Mouse (Mus musculus) gastrocnemius, postnatal 14 days (tissue): ENCODE results near the gene Snx18. TPM values are rescaled to one million over a fixed set of nuclear protein-coding genes. Genes with fewer than 3 reads are reported as not detected.

Experiments
- DNase-seq: peaks from one replicate; pipeline ENCODE4 v3.0.0; 2021; ENCODE audit warnings: mixed read lengths
- intact Hi-C: fragments of 180-260 bp; cut with DNase I; formaldehyde crosslinking; loops from one replicate; pipeline ENCODE4 v1.15.1; 2025; ENCODE audit warnings: low total_unique reads
- total RNA-seq, 2 experiments: library from RNA; stranded (reverse); gene quantifications; 2 replicates each; pipeline ENCODE4 v1.2.3; 2021

The Snx18 gene
- total RNA-seq, 2 experiments from 2014 or later: 14.1 to 18.5 TPM

GRCm38 (mm10) chr13:113617338-113617890, 950 bp downstream of the Snx18 start:
- intact Hi-C loops: loop anchor here (5.0 kb wide), 3 partner anchors 280 to 350 kb away; no protein-coding TSS in a partner anchor
- DNase-seq: no peak

- DNase-seq: no peak
- intact Hi-C loops: loop anchor here (5.0 kb wide), 3 partner anchors 280 to 350 kb away; no protein-coding TSS in a partner anchor
These were observed 1.5 kb downstream of the Snx18 start for GRCm38 (mm10) chr13:113616751-113617337.

DNA sequence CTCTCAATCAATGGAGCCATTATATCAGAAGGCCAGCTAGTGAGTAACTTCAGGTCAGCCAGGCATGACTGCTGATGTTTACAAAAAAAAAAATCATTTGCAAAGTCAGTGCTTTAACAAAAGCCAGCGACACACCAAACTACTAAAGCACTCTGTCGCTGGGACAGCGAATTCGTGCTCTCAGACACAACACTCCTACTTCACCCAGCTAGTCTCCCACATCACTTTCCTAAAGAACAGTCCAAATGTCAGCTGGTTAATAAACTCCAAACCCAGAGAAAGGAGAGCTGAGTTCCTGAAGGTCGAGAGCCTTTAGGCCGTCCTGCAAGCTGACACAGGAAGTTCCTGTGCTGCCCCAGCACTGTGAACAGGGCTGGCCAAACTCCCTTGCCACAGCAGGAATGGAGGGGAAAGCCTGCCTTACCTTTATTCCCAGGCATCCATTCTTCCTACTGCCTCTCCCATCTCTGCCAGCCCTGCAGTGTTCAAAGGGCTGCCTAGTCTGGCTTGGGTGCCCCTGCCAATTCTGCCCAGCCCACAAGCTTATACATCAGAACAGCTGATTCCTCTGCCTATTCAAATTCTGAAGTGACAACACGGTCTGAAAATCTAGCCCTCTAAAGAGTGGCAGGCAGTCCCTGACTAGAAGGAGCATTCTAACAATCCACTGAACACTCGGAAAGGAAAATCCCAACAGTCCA, 2.2 kb downstream of the Snx18 start:
- intact Hi-C loops: loop anchor here (5.0 kb wide), 3 partner anchors 279 to 349 kb away; no protein-coding TSS in a partner anchor

GRCm38 (mm10) chr13:113615546-113615941, 2.8 kb downstream of the Snx18 start:
- intact Hi-C loops: loop anchor here (5.0 kb wide), 3 partner anchors 278 to 348 kb away; no protein-coding TSS in a partner anchor
- DNase-seq: peak; percentile 47

More for the DNA sequence above, 2.2 kb downstream of the Snx18 start:
- no peak for DNase-seq

DNA sequence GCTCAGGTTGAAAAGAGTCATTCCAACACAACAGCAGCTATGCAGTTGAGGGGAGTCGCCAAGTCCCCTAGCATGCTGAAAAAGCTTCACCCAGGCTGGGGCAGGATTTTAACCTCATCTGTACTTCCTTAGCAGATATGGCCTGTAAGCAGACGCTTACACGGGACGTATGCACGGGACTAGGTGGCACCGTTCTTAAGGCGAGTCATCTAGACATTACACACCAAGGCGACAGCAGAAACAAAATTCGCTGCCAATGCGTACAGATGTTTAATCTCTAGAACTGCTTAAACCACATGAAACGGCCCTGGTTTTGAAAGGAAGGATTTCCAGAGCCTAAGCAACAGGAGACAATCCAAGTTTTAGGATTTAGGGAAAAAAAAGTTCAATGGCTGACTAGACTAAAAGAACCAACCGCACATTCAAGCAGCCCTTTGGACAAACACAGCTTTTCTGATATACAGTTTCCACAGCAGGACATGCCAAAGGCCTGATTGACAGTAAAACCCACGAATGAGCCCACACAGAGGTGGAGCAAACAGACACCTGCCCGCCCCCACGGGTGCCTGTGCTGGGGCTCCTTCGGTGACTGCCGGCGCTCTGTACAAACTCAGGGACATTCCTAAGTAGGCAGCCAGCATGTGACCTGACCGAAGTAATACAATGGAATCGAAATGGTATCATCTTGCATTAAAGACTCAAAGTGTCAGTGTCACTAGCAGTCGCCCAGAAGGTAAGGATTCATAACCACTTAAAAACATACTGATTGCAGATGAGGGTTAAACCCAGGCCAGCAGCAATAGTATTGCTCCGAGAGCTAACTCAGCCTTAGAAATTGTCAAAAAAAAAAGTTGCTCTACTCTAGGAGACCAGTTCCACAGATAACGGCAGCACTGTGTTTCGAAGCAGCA, 3.5 kb downstream of the Snx18 start:
- intact Hi-C loops: loop anchor here (5.0 kb wide), 3 partner anchors 278 to 348 kb away; no protein-coding TSS in a partner anchor
- peak; percentile 83 for DNase-seq

GRCm38 (mm10) chr13:113613882-113614281, 4.5 kb downstream of the Snx18 start:
- no peak for DNase-seq
- intact Hi-C loops: no loop called here

GRCm38 (mm10) chr13:113613341-113613740, 5.0 kb downstream of the Snx18 start:
- DNase-seq: no peak
- intact Hi-C loops: no loop called here

- no peak for DNase-seq
- intact Hi-C loops: no loop called here
These were observed 6.0 kb downstream of the Snx18 start for GRCm38 (mm10) chr13:113612141-113612950.

- no peak for DNase-seq
- intact Hi-C loops: no loop called here
These were observed 7.4 kb downstream of the Snx18 start for GRCm38 (mm10) chr13:113610732-113611500.

DNA sequence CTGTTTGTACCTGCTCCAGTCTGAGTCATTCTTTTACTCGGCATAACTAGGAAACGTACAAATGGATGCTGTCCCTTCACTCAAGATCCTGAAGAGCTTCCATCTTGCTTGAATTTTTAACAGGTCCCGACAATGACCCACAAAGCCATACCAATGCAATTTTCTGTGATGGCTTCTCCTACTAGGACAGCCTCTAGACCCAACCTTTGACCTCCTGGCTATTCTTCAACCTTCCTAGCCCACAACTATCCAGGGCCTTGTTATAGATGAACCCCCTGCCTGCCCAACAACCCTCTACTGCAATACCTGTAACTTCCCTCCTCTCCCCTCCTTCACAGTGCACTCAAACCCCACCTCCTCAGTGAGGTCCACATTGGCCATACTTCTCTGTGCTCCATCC, 8.9 kb downstream of the Snx18 start:
- intact Hi-C loops: no loop called here
- no peak for DNase-seq

DNA sequence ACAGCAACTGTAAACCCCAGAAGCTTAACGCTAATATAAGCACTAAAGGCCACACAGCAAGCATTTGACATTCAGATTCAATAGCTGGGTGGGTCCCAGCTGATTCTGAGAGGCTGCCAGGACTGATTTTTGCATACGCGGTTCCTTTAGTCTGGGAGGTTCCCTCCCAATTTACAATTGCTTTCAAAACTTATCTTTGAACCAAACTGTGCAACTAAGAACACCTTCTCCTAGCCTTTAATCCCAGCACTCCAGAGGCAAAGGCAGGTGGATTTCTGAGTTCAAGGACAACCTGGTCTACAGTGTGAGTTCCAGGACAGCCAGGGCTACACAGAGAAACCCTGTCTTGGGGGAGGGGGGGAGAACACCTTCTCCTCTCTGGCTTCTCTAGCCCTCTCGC, 10.5 kb downstream of the Snx18 start:
- no peak for DNase-seq
- intact Hi-C loops: no loop called here

DNA sequence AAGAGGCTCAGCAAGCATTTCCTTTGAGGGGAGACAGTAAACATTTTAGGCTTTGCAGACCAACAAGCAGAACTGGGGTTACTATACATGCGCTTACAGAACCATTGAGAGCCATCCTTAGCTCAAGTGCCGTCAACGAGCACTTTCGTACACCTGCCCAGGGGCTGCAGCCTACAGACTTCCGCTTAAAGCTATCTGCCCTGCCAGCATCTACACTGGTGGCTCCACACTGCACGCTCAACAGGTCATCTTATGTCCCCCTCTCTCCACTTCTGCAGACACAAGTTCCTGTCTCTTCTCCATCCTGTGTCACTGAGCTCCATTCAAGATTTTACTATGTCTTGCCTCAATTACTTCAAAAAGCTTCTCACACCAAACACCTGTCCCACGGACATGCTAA, 11.0 kb downstream of the Snx18 start:
- intact Hi-C loops: no loop called here
- no peak for DNase-seq

DNA sequence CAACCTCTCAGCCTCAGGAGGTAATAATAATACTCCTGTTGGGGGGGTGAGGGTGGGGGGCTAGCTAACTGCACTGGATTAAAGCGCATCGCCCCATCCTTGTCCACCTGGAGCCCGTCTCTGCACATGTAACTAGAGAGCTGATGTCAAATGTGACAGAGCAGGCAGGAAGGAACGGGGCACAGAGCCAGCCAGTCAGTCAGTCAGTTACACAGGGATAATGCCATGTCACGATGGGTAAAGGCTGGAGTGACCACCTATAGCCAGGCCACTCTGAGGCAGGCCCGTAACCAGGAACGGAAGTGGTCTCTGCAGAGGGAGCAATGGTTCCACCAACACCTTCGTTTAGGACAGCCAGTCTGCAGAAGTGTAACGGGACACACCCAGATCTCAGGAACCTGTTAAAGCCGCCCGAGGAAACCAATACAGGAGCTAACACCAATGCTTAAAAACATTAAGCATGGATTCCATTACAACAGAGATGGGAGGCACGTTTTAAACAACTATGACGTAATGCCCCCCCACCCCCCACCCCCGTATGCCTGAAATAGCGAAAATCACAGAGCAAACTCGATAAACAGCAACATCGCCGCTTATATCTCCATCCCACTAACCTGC, 11.5 kb downstream of the Snx18 start:
- intact Hi-C loops: no loop called here
- no peak for DNase-seq

- intact Hi-C loops: no loop called here
- no peak for DNase-seq
These were observed 12.2 kb downstream of the Snx18 start for GRCm38 (mm10) chr13:113606131-113606530.

DNA sequence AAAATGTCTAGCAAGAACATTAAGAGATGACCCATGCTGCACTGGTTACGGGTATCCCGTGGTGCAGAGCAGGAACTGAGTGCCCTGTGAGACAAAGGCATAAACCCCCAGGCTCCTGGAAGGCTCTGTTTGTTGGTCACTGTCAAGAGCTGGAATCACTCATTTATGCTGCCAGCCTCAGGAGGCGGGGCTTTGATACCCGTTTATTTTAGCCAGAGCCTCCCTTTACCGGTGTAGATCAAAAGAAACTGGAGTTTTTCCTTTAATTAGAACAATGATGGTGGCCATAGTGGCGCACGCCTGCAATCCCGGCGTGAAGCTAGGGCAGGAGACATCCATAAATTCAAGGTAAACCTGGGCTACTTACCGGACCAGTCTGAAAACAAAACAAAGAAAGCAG, 12.7 kb downstream of the Snx18 start:
- no peak for DNase-seq
- intact Hi-C loops: no loop called here

DNA sequence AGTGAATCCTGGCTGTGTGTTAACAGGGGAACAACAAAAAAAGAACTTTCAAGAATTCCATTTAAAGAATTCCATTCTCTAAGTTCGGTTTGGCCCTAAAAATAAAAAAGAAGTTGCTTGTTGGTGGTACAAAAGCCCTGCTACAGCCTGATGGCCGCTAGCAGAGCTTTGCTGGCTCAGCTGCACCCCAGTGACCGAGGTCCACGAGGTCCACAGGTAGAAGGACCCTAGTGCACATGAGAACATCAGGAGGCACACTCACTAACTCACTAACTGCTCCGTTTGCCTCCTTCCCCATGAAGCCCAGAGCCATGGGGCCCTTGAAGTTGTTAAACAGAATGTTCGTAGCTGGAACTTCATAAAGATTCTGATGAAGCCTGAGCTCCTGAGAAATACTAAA, 14.0 kb downstream of the Snx18 start:
- DNase-seq: no peak
- intact Hi-C loops: no loop called here

GRCm38 (mm10) chr13:113602882-113603342, 15.5 kb downstream of the Snx18 start:
- intact Hi-C loops: no loop called here
- DNase-seq: no peak
